Mouse (Mus musculus) brain, embryonic 14.5 days (tissue): ENCODE results near the gene Mpnd.

Experiments used
- CTCF ChIP-seq: fragments of 200-500 bp; IDR thresholded peaks from 2 replicates; pipeline ENCODE4 v1.5.1; 2012; ENCODE audit warnings: inconsistent platforms, mild to moderate bottlenecking, moderate library complexity, borderline replicate concordance; ENCODE audit not compliant: insufficient read depth, insufficient read length; ENCODE audit errors: extremely low read depth
- POLR2A ChIP-seq: fragments of 200-500 bp; IDR thresholded peaks from 2 replicates; pipeline ENCODE4 v1.6.1; 2012; ENCODE audit warnings: mild to moderate bottlenecking, inconsistent platforms, borderline replicate concordance; ENCODE audit not compliant: poor library complexity, insufficient read depth, insufficient read length, severe bottlenecking; ENCODE audit errors: extremely low read depth

- TF ChIP-seq POLR2A: no peak
- TF ChIP-seq CTCF: peak; percentile 89
Measured at GRCm38 (mm10) chr17:55957168-55957567, 48.3 kb upstream of the Mpnd start.
